Mouse (Mus musculus) kidney, adult 18-20 months (tissue): Measurements from ENCODE around the gene Apoc2.

Experiments
- DNase-seq: peaks from one replicate; pipeline ENCODE4 v3.0.0; 2021

The Apoc2 gene

GRCm38 (mm10) chr7:19628192-19628535 lies 49.6 kb downstream of the Apoc2 start:
- no peak for DNase-seq

- no peak for DNase-seq
These were observed 50.0 kb downstream of the Apoc2 start for GRCm38 (mm10) chr7:19627721-19628120.

- no peak for DNase-seq
These were observed 54.3 kb downstream of the Apoc2 start for GRCm38 (mm10) chr7:19623433-19623832.

- no peak for DNase-seq
These were observed 55.5 kb downstream of the Apoc2 start for GRCm38 (mm10) chr7:19622241-19622640.
